Mouse (Mus musculus) bone marrow macrophage, adult 2 months (primary cell): Measurements from ENCODE around the gene Cand2.

Source experiments
- CTCF ChIP-seq: IDR thresholded peaks from 2 replicates; pipeline ENCODE4 v1.5.1; 2012; ENCODE audit warnings: low read depth, mild to moderate bottlenecking, low read length, moderate library complexity
- POLR2A ChIP-seq: IDR thresholded peaks from 2 replicates; pipeline ENCODE4 v1.6.1; 2012; ENCODE audit warnings: mild to moderate bottlenecking, low read depth, low read length, borderline replicate concordance

GRCm38 (mm10) chr6:115761995-115762756, 12.2 kb upstream of the Cand2 start, which contains the start of gene Tmem40:
- TF ChIP-seq POLR2A = no peak
- TF ChIP-seq CTCF = no peak
